ENCODE assay signal across 29 mouse cellular contexts in the genomic region with DNA sequence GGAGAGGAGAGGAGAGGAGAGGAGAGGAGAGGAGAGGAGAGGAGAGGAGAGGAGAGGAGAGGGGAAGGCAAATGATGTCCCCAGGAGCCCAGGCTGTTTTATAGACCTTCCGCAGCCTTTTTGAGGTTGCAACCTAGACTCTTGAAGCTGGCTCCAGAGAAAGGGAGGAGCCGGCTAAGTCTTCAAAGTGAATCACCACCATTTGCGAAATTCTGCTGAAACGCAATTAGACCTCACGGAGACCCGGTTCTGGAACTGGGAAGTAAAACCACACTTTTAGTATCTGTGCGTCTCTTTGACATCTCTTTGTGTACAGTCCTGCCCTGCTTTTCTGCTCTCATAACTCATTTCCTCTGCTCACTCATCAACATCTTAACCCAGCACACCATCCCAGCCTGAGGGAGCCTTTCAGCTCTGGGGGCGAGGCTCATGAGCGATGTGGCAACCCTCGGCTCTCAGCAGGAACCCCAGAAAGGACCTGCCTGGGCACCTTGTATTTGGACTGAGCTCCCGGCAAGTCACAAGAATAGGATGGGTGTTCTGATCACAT.
DNase-seq lines count a peak whose midpoint lies in the region; ATAC-seq and TF ChIP-seq lines count a peak whose summit lies in the region.
"Had no signal": no experiment of that assay in that cellular context is flagged by ENCODE, and none has a peak within 500 bp of the region (broad histone marks: within the 10 kb centered on the region; RNA-seq: fewer than 3 reads in every experiment).

No protein-coding gene starts in this region.

- TF ChIP-seq EP300 in liver, postnatal 0 days (IDR thresholded peaks at IDR 0.05; ENCODE audit: low read depth): no peak

- H3K36me3 ChIP-seq in liver, postnatal 0 days (replicated peaks; ENCODE audit: insufficient read depth, low read length): no peaks in the 10 kb centered on the region
- H3K36me3 ChIP-seq in embryonic facial prominence, embryonic 10.5 days (replicated peaks): no peaks in the 10 kb centered on the region
- H3K36me3 ChIP-seq: embryonic facial prominence, embryonic 13.5 days; limb, embryonic 13.5 days; liver, embryonic 12.5 days; midbrain, embryonic 10.5 days had no signal

- H3K4me2 ChIP-seq in liver, postnatal 0 days (ENCODE audit: low read depth, low read length): peak overlapping the region; percentile 4; the same call in 1 of the 2 replicates
- H3K4me2 ChIP-seq: embryonic facial prominence, embryonic 13.5 days; heart, embryonic 11.5 days; hindbrain, embryonic 14.5 days; limb, embryonic 13.5 days; liver, embryonic 12.5 days had no signal

- TF ChIP-seq CTCF in liver, postnatal 0 days (IDR thresholded peaks at IDR 0.05; ENCODE audit: low read depth): no peak

- WGBS in liver, postnatal 0 days (ENCODE audit: insufficient replicate concordance): 59% methylated on average over 11 of the region's 11 CpGs
- WGBS in embryonic facial prominence, embryonic 10.5 days: 89% methylated on average over 11 of the region's 11 CpGs

- H3K9me3 ChIP-seq in liver, postnatal 0 days (ENCODE audit: low read length): no peaks in the 10 kb centered on the region
- H3K9me3 ChIP-seq in embryonic facial prominence, embryonic 10.5 days: no peaks in the 10 kb centered on the region; the same call in 1 of the 2 replicates
- H3K9me3 ChIP-seq: embryonic facial prominence, embryonic 13.5 days; limb, embryonic 13.5 days; liver, embryonic 12.5 days had no signal

- H3K27ac ChIP-seq in liver, postnatal 0 days (ENCODE audit: low read depth): no peak overlapping the region
- no peak overlapping the region for H3K27ac ChIP-seq in embryonic facial prominence, embryonic 10.5 days (replicated peaks)
- H3K27ac ChIP-seq: embryonic facial prominence, embryonic 13.5 days; hindbrain, embryonic 14.5 days; liver, embryonic 12.5 days; midbrain, embryonic 10.5 days had no signal

- peak; percentile 20 for DNase-seq in liver, postnatal 0 days
- DNase-seq in liver (no peak), ZHBTc4 (ENCODE audit: low read depth, low spot score) (peak; percentile 9)
- DNase-seq in frontal cortex, postnatal 36 days (ENCODE audit: low spot score in 2 of 2): no peak
- no peak for DNase-seq in embryonic facial prominence, embryonic 10.5 days (ENCODE audit: low spot score)
- no peak for DNase-seq in thymus, postnatal 10 days (ENCODE audit: low spot score in 2 of 2)
- DNase-seq: adrenal gland, postnatal 14 days; cerebellum, adult 8-10 months; cerebellum, postnatal 25 days; gastrocnemius, postnatal 14 days; heart, postnatal 4 days; kidney, adult 11 months; kidney, postnatal 14 days; layer of hippocampus, adult 9-11 months; lung, adult 2 months; retina, postnatal 1 day; right cerebral cortex, postnatal 14 days had no signal

- H3K4me3 ChIP-seq in liver, postnatal 0 days (ENCODE audit: low read depth, low read length): no peak overlapping the region
- no peak overlapping the region for H3K4me3 ChIP-seq in embryonic facial prominence, embryonic 10.5 days
- H3K4me3 ChIP-seq: embryonic facial prominence, embryonic 13.5 days; erythroblast, embryonic 14.5 days; limb, embryonic 13.5 days; liver, embryonic 12.5 days; midbrain, embryonic 10.5 days had no signal

- no peak overlapping the region for H3K9ac ChIP-seq in liver, postnatal 0 days (replicated peaks)
- H3K9ac ChIP-seq: embryonic facial prominence, embryonic 13.5 days; hindbrain, embryonic 14.5 days; limb, embryonic 13.5 days; liver, embryonic 12.5 days had no signal

- ATAC-seq in liver, postnatal 0 days: no peak
- peak; percentile 82 for ATAC-seq in granulocyte monocyte progenitor cell, adult 5-6 weeks (replicated peaks; ENCODE audit: poor library complexity, severe bottlenecking)
- peak; percentile 58 for ATAC-seq in megakaryocyte progenitor cell, adult 5-6 weeks (replicated peaks; ENCODE audit: poor library complexity)
- ATAC-seq: forebrain, embryonic 16.5 days; inflammation-experienced regulatory T-cells, adult 6 months; liver, embryonic 12.5 days; Patski had no signal

- H3K4me1 ChIP-seq in liver, postnatal 0 days (ENCODE audit: insufficient read depth): no peaks in the 10 kb centered on the region
- H3K4me1 ChIP-seq in embryonic facial prominence, embryonic 10.5 days: peaks cover 10% of the 10 kb centered on the region
- H3K4me1 ChIP-seq: liver, embryonic 12.5 days; midbrain, embryonic 10.5 days had no signal

- H3K27me3 ChIP-seq in liver, postnatal 0 days (ENCODE audit: insufficient read depth, low read length): no peaks in the 10 kb centered on the region
- H3K27me3 ChIP-seq in embryonic facial prominence, embryonic 10.5 days (replicated peaks; ENCODE audit: low read depth, poor library complexity, severe bottlenecking): no peaks in the 10 kb centered on the region
- H3K27me3 ChIP-seq: embryonic facial prominence, embryonic 13.5 days; limb, embryonic 13.5 days; liver, embryonic 12.5 days; Patski had no signal

Comparison
In these comparisons a context has a peak if more than half of its experiments do, and no peak if none do; other contexts are left out.
1. DNase-seq: peak in liver, postnatal 0 days (single experiment) and ZHBTc4 (single experiment); none in liver (single experiment), frontal cortex, postnatal 36 days (0 of 2), embryonic facial prominence, embryonic 10.5 days (single experiment) and thymus, postnatal 10 days (0 of 2).